Mouse (Mus musculus): Measurements from ENCODE around the gene Sord. TPM values are rescaled to one million over a fixed set of nuclear protein-coding genes. Genes with fewer than 3 reads are reported as not detected.

Sord gene
- polyA plus RNA-seq, 1 experiment: 30.5 TPM

GRCm38 (mm10) chr2:122301081-122301920, 66.8 kb downstream of the Sord start:
- H3K4me1 ChIP-seq (ENCODE audit: control insufficient read depth, insufficient read depth, low read length): no peaks in the 10 kb centered on the region

GRCm38 (mm10) chr2:122301921-122302573, 67.5 kb downstream of the Sord start:
- no peaks in the 10 kb centered on the region for H3K4me1 ChIP-seq (ENCODE audit: control insufficient read depth, insufficient read depth, low read length)
- no peaks in the 10 kb centered on the region for H3K9me3 ChIP-seq (replicated peaks; ENCODE audit: control insufficient read depth, insufficient read depth, low read length, poor library complexity, severe bottlenecking)
- H3K9ac ChIP-seq (ENCODE audit: low read depth, poor library complexity, severe bottlenecking): no peak overlapping the region
- H3K27me3 ChIP-seq (ENCODE audit: control insufficient read depth, insufficient read depth, low read length, poor library complexity, severe bottlenecking): peaks cover 20% of the 10 kb centered on the region
- no peaks in the 10 kb centered on the region for H3K36me3 ChIP-seq (ENCODE audit: control insufficient read depth, insufficient read depth, low read length, poor library complexity, severe bottlenecking)
- TF ChIP-seq CTCF (IDR thresholded peaks at IDR 0.05; ENCODE audit: low read depth, low read length) (no peak), POLR2A (IDR thresholded peaks at IDR 0.05; ENCODE audit: insufficient read depth, low read length) (no peak), EP300 (IDR thresholded peaks at IDR 0.05; ENCODE audit: insufficient read depth, low read depth, low read length) (no peak)
- H3K27ac ChIP-seq (ENCODE audit: insufficient read depth, low read length): no peak overlapping the region
- H3K4me3 ChIP-seq (ENCODE audit: low read depth, low read length): peak overlapping the region; percentile 41; the same call in 1 of the 2 replicates

More at GRCm38 (mm10) chr2:122301081-122301920, 66.8 kb downstream of the Sord start:
- no peak overlapping the region for H3K27ac ChIP-seq (ENCODE audit: insufficient read depth, low read length)
- H3K4me3 ChIP-seq (ENCODE audit: low read depth, low read length): peak overlapping the region; percentile 41
- H3K36me3 ChIP-seq (ENCODE audit: control insufficient read depth, insufficient read depth, low read length, poor library complexity, severe bottlenecking): no peaks in the 10 kb centered on the region
- H3K9ac ChIP-seq (ENCODE audit: low read depth, poor library complexity, severe bottlenecking): no peak overlapping the region
- peaks cover 23% of the 10 kb centered on the region for H3K27me3 ChIP-seq (ENCODE audit: control insufficient read depth, insufficient read depth, low read length, poor library complexity, severe bottlenecking)
- H3K9me3 ChIP-seq (replicated peaks; ENCODE audit: control insufficient read depth, insufficient read depth, low read length, poor library complexity, severe bottlenecking): no peaks in the 10 kb centered on the region
- TF ChIP-seq CTCF (IDR thresholded peaks at IDR 0.05; ENCODE audit: low read depth, low read length): no peak
- TF ChIP-seq EP300 (IDR thresholded peaks at IDR 0.05; ENCODE audit: insufficient read depth, low read depth, low read length): no peak
- TF ChIP-seq POLR2A (IDR thresholded peaks at IDR 0.05; ENCODE audit: insufficient read depth, low read length): no peak

- Histone ChIP-seq H3K9ac (ENCODE audit: low read depth, poor library complexity, severe bottlenecking) (no peak overlapping the region), H3K36me3 (ENCODE audit: control insufficient read depth, insufficient read depth, low read length, poor library complexity, severe bottlenecking) (no peaks in the 10 kb centered on the region), H3K9me3 (replicated peaks; ENCODE audit: control insufficient read depth, insufficient read depth, low read length, poor library complexity, severe bottlenecking) (no peaks in the 10 kb centered on the region), H3K27ac (ENCODE audit: insufficient read depth, low read length) (no peak overlapping the region), H3K4me3 (ENCODE audit: low read depth, low read length) (no peak overlapping the region), H3K27me3 (ENCODE audit: control insufficient read depth, insufficient read depth, low read length, poor library complexity, severe bottlenecking) (peaks cover 18% of the 10 kb centered on the region), H3K4me1 (ENCODE audit: control insufficient read depth, insufficient read depth, low read length) (no peaks in the 10 kb centered on the region)
- TF ChIP-seq POLR2A (IDR thresholded peaks at IDR 0.05; ENCODE audit: insufficient read depth, low read length) (no peak), EP300 (IDR thresholded peaks at IDR 0.05; ENCODE audit: insufficient read depth, low read depth, low read length) (no peak), CTCF (IDR thresholded peaks at IDR 0.05; ENCODE audit: low read depth, low read length) (peak; percentile 82)
These were observed 68.2 kb downstream of the Sord start for GRCm38 (mm10) chr2:122302574-122303241.

- Histone ChIP-seq H3K27me3 (ENCODE audit: control insufficient read depth, insufficient read depth, low read length, poor library complexity, severe bottlenecking) (peaks cover 10% of the 10 kb centered on the region; the same call in 1 of the 2 replicates), H3K9ac (ENCODE audit: low read depth, poor library complexity, severe bottlenecking) (no peak overlapping the region)
These were observed 70.0 kb downstream of the Sord start for GRCm38 (mm10) chr2:122304544-122304943.

GRCm38 (mm10) chr2:122305097-122305892, 70.7 kb downstream of the Sord start:
- Histone ChIP-seq H3K9ac (ENCODE audit: low read depth, poor library complexity, severe bottlenecking) (no peak overlapping the region), H3K27me3 (ENCODE audit: control insufficient read depth, insufficient read depth, low read length, poor library complexity, severe bottlenecking) (peaks cover 6% of the 10 kb centered on the region; the same call in 1 of the 2 replicates), H3K36me3 (ENCODE audit: control insufficient read depth, insufficient read depth, low read length, poor library complexity, severe bottlenecking) (no peaks in the 10 kb centered on the region), H3K9me3 (replicated peaks; ENCODE audit: control insufficient read depth, insufficient read depth, low read length, poor library complexity, severe bottlenecking) (no peaks in the 10 kb centered on the region), H3K4me1 (ENCODE audit: control insufficient read depth, insufficient read depth, low read length) (no peaks in the 10 kb centered on the region), H3K27ac (ENCODE audit: insufficient read depth, low read length) (no peak overlapping the region), H3K4me3 (ENCODE audit: low read depth, low read length) (no peak overlapping the region)
- TF ChIP-seq CTCF (IDR thresholded peaks at IDR 0.05; ENCODE audit: low read depth, low read length) (no peak), EP300 (IDR thresholded peaks at IDR 0.05; ENCODE audit: insufficient read depth, low read depth, low read length) (no peak), POLR2A (IDR thresholded peaks at IDR 0.05; ENCODE audit: insufficient read depth, low read length) (no peak)

More at GRCm38 (mm10) chr2:122304544-122304943, 70.0 kb downstream of the Sord start:
- no peak overlapping the region for H3K4me3 ChIP-seq (ENCODE audit: low read depth, low read length)
- no peak overlapping the region for H3K27ac ChIP-seq (ENCODE audit: insufficient read depth, low read length)
- H3K36me3 ChIP-seq (ENCODE audit: control insufficient read depth, insufficient read depth, low read length, poor library complexity, severe bottlenecking): no peaks in the 10 kb centered on the region
- no peaks in the 10 kb centered on the region for H3K4me1 ChIP-seq (ENCODE audit: control insufficient read depth, insufficient read depth, low read length)
- TF ChIP-seq EP300 (IDR thresholded peaks at IDR 0.05; ENCODE audit: insufficient read depth, low read depth, low read length): no peak
- TF ChIP-seq POLR2A (IDR thresholded peaks at IDR 0.05; ENCODE audit: insufficient read depth, low read length): no peak
- no peak for TF ChIP-seq CTCF (IDR thresholded peaks at IDR 0.05; ENCODE audit: low read depth, low read length)
- H3K9me3 ChIP-seq (replicated peaks; ENCODE audit: control insufficient read depth, insufficient read depth, low read length, poor library complexity, severe bottlenecking): no peaks in the 10 kb centered on the region

Data from ES-Bruce4 (cell line).